Mouse (Mus musculus) megakaryocyte-erythroid progenitor cell, adult 5-6 weeks (primary cell): ENCODE results near the gene Rhbdf1. TPM values are rescaled to one million over a fixed set of nuclear protein-coding genes. Genes with fewer than 3 reads are reported as not detected.
"Not testable (repeated sequence)": the region's sequence is repeated elsewhere in the genome, so short reads cannot be mapped to it uniquely, and the experiment has no call there.

ENCODE experiments used
- ATAC-seq: replicated peaks from 2 replicates; pipeline ENCODE4 v1.8.0; 2016; ENCODE audit warnings: mild to moderate bottlenecking, inconsistent platforms; ENCODE audit not compliant: severe bottlenecking, poor library complexity, low FRiP score, low TSS enrichment
- total RNA-seq, 2 experiments: library from RNA; stranded (forward) in 1 of 2; stranded (reverse) in 1 of 2; fragments of 200-1000, 215-1000 nt in 1 of 2; fragments of >200 nt in 1 of 2; fragmentation: Nextera tagmentation in 1 of 2; gene quantifications; 2 replicates each; pipeline ENCODE4 v1.2.3; 2014 to 2017

Rhbdf1 gene
- total RNA-seq, 2 experiments from 2014 or later, result not detected

DNA sequence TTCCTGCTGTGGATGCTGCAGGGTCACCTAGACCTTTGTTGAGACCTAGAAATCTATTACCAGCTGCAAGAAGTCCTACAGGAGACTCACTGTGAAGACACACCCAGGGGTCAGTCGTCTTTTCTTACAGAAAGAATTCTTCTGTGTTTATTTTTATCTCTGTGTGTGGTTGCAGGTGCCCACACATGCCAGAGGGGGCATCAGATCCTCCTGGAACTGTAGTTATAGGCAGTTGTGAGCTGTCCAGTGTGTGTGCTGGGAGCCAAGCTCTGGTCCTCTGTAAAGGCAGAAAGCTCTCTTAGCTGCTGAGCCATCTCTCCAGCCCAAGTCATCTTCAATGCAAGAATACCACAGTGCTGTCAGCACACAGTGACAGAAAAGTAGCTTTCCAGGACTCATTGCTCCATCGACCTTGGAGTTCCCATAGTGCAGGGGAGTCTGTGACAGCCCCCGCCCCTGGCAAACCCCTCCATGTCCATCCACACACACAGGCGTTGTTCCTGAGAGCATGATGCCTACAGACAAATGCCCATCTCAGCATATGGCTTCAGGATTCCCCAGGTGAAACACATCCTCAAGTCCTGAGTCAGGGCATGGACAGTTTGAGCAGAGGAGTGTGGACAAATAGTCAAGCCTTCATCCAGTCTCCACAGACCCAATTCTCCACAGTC is 1.3 kb upstream of the Rhbdf1 start:
- ATAC-seq, result no peak

DNA sequence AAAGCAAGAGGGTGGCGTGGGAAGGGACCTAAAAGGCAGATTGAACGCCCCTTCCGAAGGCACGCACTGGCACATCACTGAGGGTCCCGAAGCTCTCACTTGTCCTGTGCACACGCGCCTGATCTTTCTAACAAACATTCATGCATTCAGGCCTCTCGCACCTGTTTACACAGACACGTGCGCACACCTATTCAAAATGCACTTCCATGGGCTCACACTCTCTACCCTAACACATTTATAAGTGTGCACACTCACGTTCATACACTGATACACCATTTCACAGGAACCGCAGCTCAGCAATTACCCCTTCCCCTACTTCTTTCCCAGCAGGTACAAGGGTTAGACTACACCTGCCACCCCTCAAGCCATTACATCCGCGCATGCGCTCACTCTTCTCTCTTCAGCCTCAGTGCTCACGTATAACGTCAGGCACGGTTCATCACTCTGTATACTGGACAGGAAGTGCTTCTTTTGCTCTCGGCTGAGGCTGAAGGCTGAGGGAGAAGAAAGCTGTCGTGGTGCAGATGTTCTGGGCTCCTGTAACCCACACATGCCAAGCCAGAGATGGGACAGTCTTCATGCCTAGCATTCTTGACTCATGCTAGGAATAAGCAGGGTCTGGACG is 582 bp upstream of the Rhbdf1 start:
- ATAC-seq, result no peak

DNA sequence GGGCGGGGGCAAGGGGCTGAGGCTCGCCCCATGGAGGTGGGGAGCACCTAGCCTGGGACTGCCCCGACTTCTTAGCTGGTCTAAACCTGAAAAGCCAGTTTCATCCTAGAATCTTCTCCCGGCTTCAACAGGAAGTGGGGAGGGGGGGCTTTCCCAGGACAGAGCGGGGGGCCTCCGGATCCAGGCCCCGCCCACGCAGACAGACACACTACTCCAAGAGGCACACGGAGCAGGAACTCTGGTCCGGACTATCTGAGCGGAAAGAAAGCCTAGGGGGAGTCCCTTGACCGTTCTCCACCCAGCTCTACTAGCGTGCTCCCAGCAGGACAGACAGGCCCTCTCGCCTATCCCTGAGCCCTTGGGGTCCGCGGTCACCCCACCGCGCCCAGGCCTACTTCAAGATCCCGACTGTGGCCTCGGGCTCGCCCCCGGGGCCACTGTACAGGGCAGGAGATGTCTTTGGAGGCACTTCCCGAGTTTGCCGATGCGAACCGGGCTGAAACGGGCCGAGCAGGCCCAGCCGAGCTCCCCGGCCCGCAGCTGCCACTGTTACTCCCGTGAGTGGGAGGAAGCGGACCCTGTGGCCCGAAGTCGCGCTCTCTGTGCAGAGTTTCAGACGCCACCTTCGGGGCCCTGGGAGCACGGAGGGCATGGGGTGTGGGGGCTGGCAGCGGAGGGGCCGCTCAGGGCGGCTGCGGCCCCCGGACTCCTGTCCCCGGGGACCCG is 712 bp downstream of the Rhbdf1 start:
- no peak for ATAC-seq

DNA sequence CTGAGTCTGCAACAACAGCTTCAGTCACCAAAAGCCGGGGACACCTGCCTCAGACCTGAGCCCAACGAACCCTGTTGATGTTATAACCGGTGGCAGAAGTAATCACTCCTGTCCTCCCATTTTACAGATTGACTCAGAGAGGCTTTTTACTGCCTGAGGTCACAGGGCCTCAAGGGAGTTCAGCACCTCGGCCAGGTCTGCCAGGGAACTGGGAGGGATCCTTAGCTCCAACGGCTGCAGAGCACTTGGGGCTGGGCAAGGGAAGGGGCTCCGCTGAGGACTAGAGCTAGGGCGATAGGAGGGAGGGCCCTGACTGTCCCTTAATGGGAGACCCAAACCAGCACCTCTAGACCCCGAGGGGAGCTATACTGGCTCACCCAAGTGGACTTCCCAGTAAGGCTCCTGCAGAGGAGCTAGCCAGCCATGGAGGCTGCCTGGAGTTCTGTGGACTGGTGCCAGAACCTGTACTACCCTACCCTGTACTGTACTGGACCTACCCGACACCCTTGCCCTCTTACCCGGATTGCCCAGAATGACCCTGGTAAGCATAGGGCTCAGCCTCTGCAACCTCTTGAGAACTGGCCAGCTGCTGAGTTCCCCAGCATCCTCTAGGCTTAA is 1.4 kb downstream of the Rhbdf1 start:
- ATAC-seq, result no peak

DNA sequence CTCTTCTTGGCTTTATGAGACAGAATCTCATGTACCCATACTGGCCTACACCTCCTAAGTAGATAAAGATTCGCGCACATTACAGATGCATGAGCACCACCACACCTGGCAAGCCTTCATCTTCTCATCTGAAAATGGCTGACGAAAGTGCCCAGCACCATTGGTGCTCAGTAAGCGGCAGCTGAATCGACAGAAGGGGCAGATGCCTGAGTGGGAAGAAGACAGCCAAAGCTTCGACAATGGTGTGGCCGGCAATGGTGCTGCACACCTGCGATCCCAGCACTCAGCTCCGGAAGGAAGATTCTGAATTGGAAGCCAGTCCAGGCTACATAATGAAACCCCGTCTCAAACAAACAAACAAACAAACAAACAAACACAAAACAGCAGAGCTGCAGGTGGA is 2.8 kb downstream of the Rhbdf1 start:
- no peak for ATAC-seq

DNA sequence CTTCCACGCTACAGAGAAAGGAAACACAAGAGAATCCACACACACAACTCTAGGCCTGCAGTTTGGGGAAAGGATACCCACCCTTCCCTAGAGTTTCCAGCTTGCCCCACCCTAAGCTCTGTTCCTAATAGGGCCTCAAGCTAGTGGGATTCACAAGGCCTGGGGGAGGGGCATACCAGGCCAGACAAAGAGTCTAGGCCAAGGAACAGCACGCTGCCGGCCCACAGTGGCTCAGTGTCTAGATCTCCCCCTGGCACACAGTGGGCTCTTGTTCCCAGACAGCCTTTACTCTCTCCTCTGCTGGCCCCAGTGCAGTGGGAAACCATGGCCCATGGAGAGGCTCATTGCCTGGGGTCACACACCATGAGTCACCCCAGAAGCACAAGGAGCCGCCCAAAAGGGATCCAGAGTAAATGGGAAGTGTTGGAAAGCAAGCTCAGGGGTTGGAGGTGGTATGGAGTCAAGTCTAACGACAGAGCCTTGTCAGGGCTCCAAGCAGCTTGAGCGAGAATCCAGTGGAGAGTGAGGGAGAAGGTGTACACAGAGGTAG is 3.5 kb downstream of the Rhbdf1 start:
- ATAC-seq, result no peak

DNA sequence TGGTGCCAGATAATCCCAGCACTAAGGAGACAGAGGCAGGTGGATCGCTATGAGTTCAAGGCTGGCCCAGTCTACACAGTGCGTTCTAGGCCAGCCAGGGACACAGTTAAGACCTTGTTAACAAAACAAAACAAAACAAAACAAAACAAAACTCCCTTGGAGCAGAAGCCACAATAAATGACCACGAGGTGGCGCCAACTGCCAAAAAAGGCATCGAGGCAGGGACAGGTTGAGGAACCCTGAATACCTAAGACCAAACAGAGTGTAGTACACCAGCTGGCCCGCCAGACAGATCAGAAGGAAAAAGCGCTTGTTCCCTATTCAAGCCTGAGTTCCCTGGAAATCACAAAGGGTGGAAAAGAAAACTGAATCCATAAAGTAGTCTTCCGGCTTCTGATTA is 5.2 kb downstream of the Rhbdf1 start:
- ATAC-seq, result peak; percentile 74

DNA sequence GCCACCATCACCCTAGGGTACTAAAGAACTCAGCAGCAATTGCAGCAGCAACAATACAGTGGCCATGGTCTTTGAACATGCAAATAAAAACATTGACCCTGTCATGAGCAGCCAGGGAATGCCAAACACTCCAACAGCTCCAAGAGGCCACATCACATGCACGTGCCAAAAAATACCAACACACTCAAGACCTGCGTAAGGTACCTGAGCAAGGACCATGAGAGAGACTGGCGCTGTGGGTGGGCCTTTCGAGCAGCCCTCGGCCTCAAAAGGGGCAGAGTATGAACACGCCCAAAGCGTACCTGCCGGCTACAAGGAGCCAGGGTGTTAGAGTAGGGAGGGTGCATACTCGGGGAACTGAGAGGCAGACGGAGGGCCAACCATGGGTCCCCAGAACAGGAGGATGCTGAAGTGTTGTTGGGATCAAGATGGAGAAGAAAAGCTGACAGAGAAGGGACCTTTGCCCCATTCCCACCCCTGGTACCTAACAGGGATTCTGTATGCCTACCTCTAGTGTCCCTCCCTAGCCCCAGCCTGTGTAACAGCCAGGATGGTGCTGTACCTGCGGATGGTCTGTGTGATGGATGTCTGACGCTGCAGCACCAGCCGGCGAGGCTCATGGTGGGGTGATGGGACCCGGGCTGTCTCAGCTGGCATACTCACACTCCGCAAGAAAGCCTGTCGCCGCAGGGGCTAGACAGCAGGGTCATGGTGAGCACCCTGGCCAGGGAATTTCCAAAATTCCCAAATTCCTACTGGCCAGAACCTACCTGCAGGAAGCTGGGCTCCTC is 6.5 kb downstream of the Rhbdf1 start:
- no peak for ATAC-seq

DNA sequence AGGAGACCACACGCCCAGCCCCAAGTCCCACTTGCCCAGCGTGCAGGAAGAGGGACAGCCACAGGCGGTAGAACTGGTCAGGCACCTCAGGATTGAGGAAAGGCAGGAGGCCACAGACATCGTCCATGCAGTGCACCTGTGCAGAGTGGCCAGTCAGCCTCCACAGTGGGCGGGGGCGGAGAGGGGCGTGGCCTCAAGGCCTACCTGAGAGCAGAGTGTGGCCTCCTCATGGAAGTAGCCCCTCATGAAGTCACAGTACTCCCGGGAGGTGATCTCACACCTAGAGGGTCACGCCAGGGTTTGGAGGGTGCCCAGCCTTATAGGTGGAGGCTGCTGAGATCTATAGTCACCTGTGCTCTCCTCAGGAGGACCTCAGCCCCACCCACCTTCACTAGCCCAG is 11.5 kb downstream of the Rhbdf1 start:
- ATAC-seq, result no peak

DNA sequence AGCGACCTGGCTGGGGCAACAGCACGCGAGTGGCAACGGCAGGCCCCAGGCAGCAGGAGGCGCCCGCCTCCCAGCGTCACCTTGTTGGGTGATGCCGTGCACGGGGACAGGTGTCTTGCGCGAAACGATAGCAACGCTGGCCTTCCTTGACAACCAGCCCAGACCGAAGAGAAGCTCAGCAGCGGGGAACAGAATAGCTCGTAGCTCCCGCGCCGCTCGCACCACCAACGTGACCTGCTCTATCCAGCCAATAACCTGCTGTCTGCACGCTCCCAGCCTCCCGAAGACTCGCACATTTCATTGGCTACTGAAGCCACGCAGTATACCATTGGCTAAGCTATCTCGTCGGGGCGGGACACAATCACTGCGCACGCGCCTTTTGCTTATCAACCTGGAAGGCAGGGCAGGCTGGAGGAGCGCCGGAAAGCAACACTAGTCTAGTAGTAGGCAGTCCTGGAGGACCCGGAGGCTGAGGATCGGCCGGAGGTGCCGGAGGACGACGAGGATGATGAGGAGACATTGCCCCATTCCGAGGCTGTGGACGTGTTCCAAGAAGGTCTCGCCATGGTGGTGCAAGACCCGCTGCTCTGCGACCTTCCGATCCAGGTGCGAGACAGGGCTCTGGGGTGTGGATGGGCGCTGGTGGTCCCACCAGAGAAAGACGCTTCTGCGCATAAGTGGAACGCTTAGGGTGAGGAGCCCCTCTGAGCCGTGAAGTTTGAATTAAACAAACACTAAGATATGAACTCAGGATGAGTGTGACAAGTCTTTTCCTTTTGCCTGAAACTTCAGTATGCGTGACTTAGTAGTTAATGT is 16.8 kb downstream of the Rhbdf1 start, which contains the start of gene Snrnp25:
Gene Snrnp25, plus strand, starts transcription at position 358 of the 816 bp plus-strand sequence.
- ATAC-seq, result peak; percentile 97

DNA sequence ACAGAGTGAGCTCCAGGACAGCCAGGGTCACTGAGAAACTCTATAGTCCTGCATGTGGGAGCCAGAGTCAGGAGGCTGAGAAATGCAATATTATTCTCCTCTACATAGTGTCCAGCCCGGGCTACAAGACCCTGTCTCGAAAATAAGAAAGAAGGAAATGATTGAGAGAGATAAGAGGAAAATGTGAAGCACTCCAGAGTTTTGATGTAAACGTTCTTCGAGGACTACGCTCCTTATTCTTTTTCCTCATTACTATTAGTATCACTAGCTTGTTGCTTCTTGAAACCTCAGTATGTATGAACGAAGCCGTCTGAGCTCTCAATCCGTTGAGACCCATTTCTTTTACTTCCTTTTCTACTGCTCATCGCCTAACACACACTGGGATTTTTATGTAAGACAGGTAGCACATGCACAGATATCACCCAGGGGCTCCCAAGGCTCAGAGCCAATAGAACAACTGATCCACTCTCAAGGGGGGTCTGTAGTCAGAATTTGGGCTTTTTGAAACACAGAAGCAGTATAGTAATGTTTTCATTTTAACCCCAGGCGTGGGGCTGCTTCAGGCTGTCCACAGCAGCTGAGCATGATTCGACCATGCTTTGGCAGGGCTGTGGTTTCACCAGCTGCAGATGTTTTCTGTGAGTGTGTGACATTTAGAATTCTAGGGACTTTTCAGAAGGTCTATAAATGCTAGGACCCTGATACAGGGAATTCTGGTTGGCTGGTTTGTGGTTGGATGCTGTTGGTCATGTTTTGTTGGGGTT is 20.0 kb downstream of the Rhbdf1 start:
- ATAC-seq, result no peak

DNA sequence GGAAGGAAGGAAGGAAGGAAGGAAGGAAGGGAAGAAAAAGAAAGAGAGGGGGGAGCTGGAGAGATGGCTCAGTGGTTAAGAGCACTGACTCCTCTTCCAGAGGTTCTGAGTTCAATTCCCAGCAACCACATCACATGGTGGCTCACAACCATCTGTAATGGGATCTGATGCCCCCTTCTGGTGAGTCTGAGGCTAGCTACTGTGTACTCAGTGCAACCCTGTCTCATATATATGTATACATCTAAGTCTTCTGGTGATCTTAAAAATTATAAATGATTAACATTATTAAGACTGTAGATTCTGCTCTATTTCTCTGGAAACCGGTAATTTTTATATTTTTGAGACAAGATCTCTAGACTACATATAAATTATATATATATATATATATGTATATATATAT is 21.1 kb downstream of the Rhbdf1 start:
- not testable (repeated sequence) for ATAC-seq

DNA sequence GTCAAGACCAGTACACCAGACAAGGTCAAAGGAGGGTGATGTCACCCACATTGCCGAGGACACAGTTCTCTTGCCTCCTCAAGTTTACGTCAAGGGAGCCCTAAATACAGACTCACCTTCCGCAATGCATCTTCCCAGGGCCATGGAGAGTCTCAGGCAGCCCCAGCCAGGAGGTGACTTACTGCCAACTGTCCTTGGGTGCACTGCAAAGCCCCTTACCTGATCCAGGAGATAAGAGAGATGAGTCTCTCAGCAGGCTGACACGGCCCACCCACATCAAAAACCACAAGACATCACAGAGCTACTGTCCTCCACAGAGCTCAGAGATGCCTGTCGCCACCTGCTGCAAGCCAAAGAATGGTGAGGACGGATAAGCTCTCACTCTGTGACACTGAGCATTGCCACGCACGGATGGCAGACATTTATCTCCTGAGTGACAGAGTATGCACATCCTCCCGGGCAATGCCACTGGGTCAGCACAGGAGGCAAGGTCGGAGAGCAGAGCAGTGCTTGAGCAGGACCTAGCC is 22.0 kb downstream of the Rhbdf1 start, which contains the start of gene Il9r:
Gene Il9r, minus strand, starts transcription at position 205 of the 527 bp plus-strand sequence.
- ATAC-seq, result peak; percentile 72

DNA sequence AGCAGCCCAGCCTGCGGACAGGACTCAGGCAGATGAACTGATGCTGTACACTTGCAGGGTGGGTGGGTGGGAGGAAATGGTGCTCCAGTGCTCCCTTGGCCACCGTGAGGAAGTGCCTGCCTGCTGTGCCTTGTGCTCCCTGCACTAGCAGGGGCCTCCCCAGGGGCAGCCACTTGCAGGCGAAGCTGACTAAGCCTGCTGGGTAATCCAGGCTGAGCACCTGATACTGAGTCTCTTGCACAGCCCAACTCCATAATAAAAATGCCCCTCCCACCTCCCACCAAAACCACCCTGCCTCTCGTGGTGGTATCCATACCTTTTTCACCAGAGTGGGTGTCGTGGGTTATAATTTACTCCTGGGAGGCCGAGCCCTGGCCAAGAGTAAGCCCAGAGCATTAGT is 22.9 kb downstream of the Rhbdf1 start:
- no peak for ATAC-seq

DNA sequence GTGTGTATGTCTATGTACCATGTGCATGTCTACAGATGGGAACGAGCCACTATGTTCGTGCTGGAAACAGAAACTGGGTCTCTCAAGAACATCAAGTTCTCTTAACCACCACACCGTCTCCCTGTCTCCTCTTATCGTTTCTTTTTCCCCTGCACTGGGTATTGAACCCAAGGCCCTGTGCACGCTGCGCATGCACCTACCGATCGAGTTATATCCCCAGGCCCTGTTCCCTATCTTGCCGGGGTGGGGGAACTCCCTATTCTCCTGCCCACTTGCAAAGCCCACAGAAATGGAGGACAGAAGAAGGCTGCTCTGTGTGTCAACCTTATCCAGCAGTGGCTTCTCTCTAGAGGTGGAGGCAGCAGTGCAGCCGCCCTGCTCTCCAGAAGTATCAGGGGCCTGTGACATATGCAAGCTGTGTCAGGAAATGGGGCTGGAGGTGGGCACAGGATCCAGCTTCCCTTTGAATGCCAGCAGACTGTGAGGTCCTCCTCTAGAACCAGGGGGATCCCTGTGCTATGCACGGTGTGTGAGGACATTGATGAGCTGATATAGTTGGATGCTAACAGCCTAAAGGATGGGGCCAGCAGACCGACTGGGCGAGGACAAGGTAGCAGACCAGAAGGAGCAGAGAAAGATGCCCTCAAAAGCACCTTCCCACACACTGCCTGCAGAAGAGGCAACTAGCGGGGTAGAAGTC is 23.7 kb downstream of the Rhbdf1 start:
- no peak for ATAC-seq

DNA sequence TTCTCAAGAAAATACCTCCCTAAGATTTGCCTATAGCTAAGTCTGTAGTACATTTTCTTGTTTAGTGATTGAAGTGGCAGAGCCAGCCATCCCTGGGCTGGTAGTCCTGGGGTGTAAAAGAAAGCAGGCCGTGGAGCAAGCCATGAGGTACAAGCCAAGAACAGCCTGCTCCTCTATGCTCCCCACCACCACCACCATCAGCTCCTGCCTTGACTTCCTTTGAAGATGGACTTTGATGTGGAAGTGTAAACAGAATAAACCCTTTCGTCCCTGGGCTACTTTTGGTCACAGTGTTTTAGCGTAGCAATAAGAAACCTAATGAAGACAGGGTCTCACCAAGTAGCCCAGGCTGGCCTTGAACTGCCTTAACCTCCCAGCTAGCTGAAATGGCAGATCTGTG is 24.3 kb downstream of the Rhbdf1 start:
- ATAC-seq, result no peak

DNA sequence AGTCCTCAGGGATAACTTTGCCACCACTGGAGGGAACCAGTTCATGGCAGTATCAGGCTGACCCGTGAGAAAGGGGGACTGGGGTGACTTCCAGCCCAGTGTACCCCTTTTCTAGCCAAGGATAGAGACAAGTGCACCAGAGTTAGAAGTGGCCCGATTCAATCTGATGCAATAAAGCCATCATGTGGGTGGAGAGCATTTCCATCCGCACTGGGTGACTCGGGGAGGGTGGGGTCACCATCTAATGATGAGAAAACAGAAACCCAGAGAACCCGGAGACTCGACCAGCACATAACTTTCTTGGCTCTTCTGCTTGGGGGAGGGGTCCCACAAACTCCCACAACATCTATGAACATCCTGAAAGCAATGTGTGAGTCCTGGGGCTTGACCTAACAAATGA is 25.4 kb downstream of the Rhbdf1 start:
- ATAC-seq, result no peak
